ENCODE assay signal across 15 mouse cellular contexts in the genomic region with DNA sequence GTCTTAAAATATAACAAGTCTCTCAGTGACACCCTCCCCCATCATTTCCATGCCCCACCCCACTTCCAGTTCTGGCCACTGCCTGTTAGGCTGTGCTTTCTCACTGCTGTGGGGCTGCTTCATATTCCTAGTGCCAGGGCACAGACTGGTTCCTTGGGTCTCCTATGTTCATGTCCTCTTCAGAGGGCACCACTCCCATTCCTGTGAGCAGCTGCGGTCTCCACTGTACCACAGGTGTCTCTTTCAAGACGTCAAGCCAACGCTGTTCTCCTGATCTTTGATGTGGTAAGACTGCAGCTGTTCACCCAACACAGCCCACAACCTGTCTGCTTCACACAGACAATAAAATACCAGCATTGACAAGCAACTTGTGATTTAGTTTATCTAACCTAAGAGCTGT.
DNase-seq lines count a peak whose midpoint lies in the region; ATAC-seq and TF ChIP-seq lines count a peak whose summit lies in the region.
"Had no signal": no experiment of that assay in that cellular context is flagged by ENCODE, and none has a peak within 500 bp of the region (broad histone marks: within the 10 kb centered on the region; RNA-seq: fewer than 3 reads in every experiment).

No protein-coding gene starts in this region.

- H3ac ChIP-seq in myocyte (ENCODE audit: control insufficient read depth, insufficient read length): no peak overlapping the region

- TF ChIP-seq POLR2A in myocyte (IDR thresholded peaks at IDR 0.05; ENCODE audit: insufficient read length, low read depth): no peak

- no peak overlapping the region for H3K4me3 ChIP-seq in heart, embryonic 16.5 days (ENCODE audit: low read length)
- no peak overlapping the region for H3K4me3 ChIP-seq in myocyte
- H3K4me3 ChIP-seq: kidney, embryonic 15.5 days; layer of hippocampus, adult 2 months; megakaryocyte, embryonic 14.5 days had no signal

- DNase-seq in heart, adult 8-10 months (ENCODE audit: low spot score): no peak
- DNase-seq in thymus, postnatal 25 days: peak; percentile 76
- DNase-seq in cerebellum, adult 9-10 months: no peak
- no peak for DNase-seq in layer of hippocampus, adult 9-10 months (ENCODE audit: low spot score)
- DNase-seq: adrenal gland, postnatal 25 days; cerebellum, adult 9-11 months; heart, adult 18-20 months; lung, embryonic 14.5 days had no signal

- H3K4me1 ChIP-seq in heart, embryonic 16.5 days (ENCODE audit: control insufficient read depth, insufficient read depth, low read length): peaks cover 35% of the 10 kb centered on the region

- H3K9me3 ChIP-seq in heart, embryonic 16.5 days (replicated peaks; ENCODE audit: control insufficient read depth, low read length): no peaks in the 10 kb centered on the region
- H3K9me3 ChIP-seq: kidney, embryonic 15.5 days; megakaryocyte, embryonic 14.5 days had no signal

- H3K4me2 ChIP-seq in heart, embryonic 16.5 days (ENCODE audit: low read depth, low read length): no peak overlapping the region
- no peak overlapping the region for H3K4me2 ChIP-seq in myocyte (ENCODE audit: low read depth)
- H3K4me2 ChIP-seq: kidney, embryonic 15.5 days; lung, embryonic 14.5 days had no signal

- peak; percentile 28; the same call in 1 of the 2 replicates for ATAC-seq in heart, embryonic 16.5 days (replicated peaks; ENCODE audit: extremely low read depth, insufficient read depth, low FRiP score)
- peak; percentile 83 for ATAC-seq in CD4-positive, CD25-positive, alpha-beta regulatory T cell, adult 4 months
- ATAC-seq: forebrain, embryonic 16.5 days had no signal

- no peaks in the 10 kb centered on the region for H3K27me3 ChIP-seq in heart, embryonic 16.5 days (ENCODE audit: control insufficient read depth, insufficient read depth, low read length)
- no peaks in the 10 kb centered on the region for H3K27me3 ChIP-seq in myocyte (ENCODE audit: control insufficient read depth, insufficient read depth, insufficient read length)
- H3K27me3 ChIP-seq: kidney, embryonic 15.5 days had no signal

- WGBS in heart, embryonic 16.5 days: 86% methylated on average over 3 of the region's 3 CpGs

- H3K27ac ChIP-seq in heart, embryonic 16.5 days (ENCODE audit: low read length): peak overlapping the region; percentile 21
- H3K27ac ChIP-seq: kidney, embryonic 15.5 days; layer of hippocampus, adult 2 months had no signal

- H3K9ac ChIP-seq in heart, embryonic 16.5 days (ENCODE audit: low read length): no peak overlapping the region
- H3K9ac ChIP-seq: kidney, embryonic 15.5 days; lung, embryonic 14.5 days had no signal

- no peaks in the 10 kb centered on the region for H3K36me3 ChIP-seq in heart, embryonic 16.5 days (ENCODE audit: control insufficient read depth, insufficient read depth)
- no peaks in the 10 kb centered on the region for H3K36me3 ChIP-seq in myocyte (ENCODE audit: control insufficient read depth, insufficient read depth)
- H3K36me3 ChIP-seq: kidney, embryonic 15.5 days had no signal

- H3K79me2 ChIP-seq in myocyte (ENCODE audit: control insufficient read depth, insufficient read depth): no peaks in the 10 kb centered on the region

TF ChIP-seq in myocyte, 11 proteins besides CTCF, POLR2A, EP300 and RAD21:
- TF ChIP-seq MYOG (IDR thresholded peaks at IDR 0.05; ENCODE audit: control insufficient read depth in 1 of 3, insufficient read depth in 1 of 3, insufficient read length in 2 of 3, low read depth in 2 of 3) (peak; percentile 82 to 98 (median 87)), SRF (IDR thresholded peaks at IDR 0.05; ENCODE audit: control insufficient read depth, insufficient read length, low read depth) (no peak), MYOD1 (IDR thresholded peaks at IDR 0.05; ENCODE audit: control insufficient read depth in 1 of 3, insufficient read length in 2 of 3, low read depth in 2 of 3) (peak; percentile 51 to 98 (median 82)), MAX (IDR thresholded peaks at IDR 0.05; ENCODE audit: low read depth) (no peak), TCF12 (IDR thresholded peaks at IDR 0.05; ENCODE audit: insufficient read depth, poor library complexity, severe bottlenecking) (peak; percentile 95), POLR2AphosphoS2 (IDR thresholded peaks at IDR 0.05; ENCODE audit: insufficient read length, low read depth) (no peak), USF1 (IDR thresholded peaks at IDR 0.05; ENCODE audit: low read depth) (no peak), CEBPB (IDR thresholded peaks at IDR 0.05; ENCODE audit: insufficient read depth, poor library complexity, severe bottlenecking) (no peak), REST (IDR thresholded peaks at IDR 0.05; ENCODE audit: insufficient read depth, insufficient read length) (no peak), TCF3 (IDR thresholded peaks at IDR 0.05; ENCODE audit: insufficient read length, low read depth) (peak; percentile 86), E2F4 (IDR thresholded peaks at IDR 0.05; ENCODE audit: insufficient read depth) (no peak)
